Mouse (Mus musculus): ENCODE measurements around the gene Abtb2.

Gene Abtb2

GRCm38 (mm10) chr2:103618407-103618806 lies 52.3 kb downstream of the Abtb2 start:
- no peak for DNase-seq (ENCODE audit: low spot score)

GRCm38 (mm10) chr2:103622950-103623349 lies 56.8 kb downstream of the Abtb2 start:
- DNase-seq (ENCODE audit: low spot score), result no peak

GRCm38 (mm10) chr2:103625349-103625932 lies 59.3 kb downstream of the Abtb2 start:
- DNase-seq (ENCODE audit: low spot score), result peak; percentile 43

GRCm38 (mm10) chr2:103627101-103627500 lies 61.0 kb downstream of the Abtb2 start:
- no peak for DNase-seq (ENCODE audit: low spot score)

- no peak for DNase-seq (ENCODE audit: low spot score)
Observed at GRCm38 (mm10) chr2:103629956-103630355, 63.8 kb downstream of the Abtb2 start.

GRCm38 (mm10) chr2:103631293-103631717 lies 65.2 kb downstream of the Abtb2 start:
- no peak for DNase-seq (ENCODE audit: low spot score)

- no peak for DNase-seq (ENCODE audit: low spot score)
Observed at GRCm38 (mm10) chr2:103632136-103632925, 66.2 kb downstream of the Abtb2 start.

- no peak for DNase-seq (ENCODE audit: low spot score)
Observed at GRCm38 (mm10) chr2:103632926-103633250, 66.8 kb downstream of the Abtb2 start.

- no peak for DNase-seq (ENCODE audit: low spot score)
Observed at GRCm38 (mm10) chr2:103635731-103636487, 69.8 kb downstream of the Abtb2 start.

GRCm38 (mm10) chr2:103637385-103637784 lies 71.3 kb downstream of the Abtb2 start:
- no peak for DNase-seq (ENCODE audit: low spot score)

GRCm38 (mm10) chr2:103637943-103638342 lies 71.8 kb downstream of the Abtb2 start:
- no peak for DNase-seq (ENCODE audit: low spot score)

- DNase-seq (ENCODE audit: low spot score), result no peak
Observed at GRCm38 (mm10) chr2:103639701-103640100, 73.6 kb downstream of the Abtb2 start.

- no peak for DNase-seq (ENCODE audit: low spot score)
Observed at GRCm38 (mm10) chr2:103640861-103641260, 74.8 kb downstream of the Abtb2 start.

- no peak for DNase-seq (ENCODE audit: low spot score)
Observed at GRCm38 (mm10) chr2:103643584-103644211, 77.6 kb downstream of the Abtb2 start.

- no peak for DNase-seq (ENCODE audit: low spot score)
Observed at GRCm38 (mm10) chr2:103644418-103644817, 78.3 kb downstream of the Abtb2 start.

GRCm38 (mm10) chr2:103650314-103650879 lies 84.3 kb downstream of the Abtb2 start:
- no peak for DNase-seq (ENCODE audit: low spot score)

- DNase-seq (ENCODE audit: low spot score), result no peak
Observed at GRCm38 (mm10) chr2:103652121-103652520, 86.0 kb downstream of the Abtb2 start.

- no peak for DNase-seq (ENCODE audit: low spot score)
Observed at GRCm38 (mm10) chr2:103655037-103655436, 88.9 kb downstream of the Abtb2 start.

GRCm38 (mm10) chr2:103656028-103656427 lies 89.9 kb downstream of the Abtb2 start:
- DNase-seq (ENCODE audit: low spot score), result no peak

- DNase-seq (ENCODE audit: low spot score), result no peak
Observed at GRCm38 (mm10) chr2:103659167-103659566, 93.1 kb downstream of the Abtb2 start.

- DNase-seq (ENCODE audit: low spot score), result no peak
Observed at GRCm38 (mm10) chr2:103659648-103660556, 93.8 kb downstream of the Abtb2 start.

All from yolk sac, embryonic 10.5 days (tissue).